Mouse (Mus musculus): ENCODE measurements around the gene Pnrc1. TPM values are rescaled to one million over a fixed set of nuclear protein-coding genes. Genes with fewer than 3 reads are reported as not detected.
A peak's percentile ranks its signal among the peaks of the same experiment; 100 is the strongest.
"Not testable (repeated sequence)": the region's sequence is repeated elsewhere in the genome, so short reads cannot be mapped to it uniquely, and the experiment has no call there.

The Pnrc1 gene
- polyA plus RNA-seq, 1 experiment from 2014 or later, result 85.5 TPM

- Histone ChIP-seq H3K27ac (ENCODE audit: low read depth, low read length) (no peak overlapping the region), H3K9ac (ENCODE audit: low read depth, low read length) (no peak overlapping the region), H3K4me1 (ENCODE audit: control insufficient read depth, insufficient read depth, low read length) (peaks cover 3% of the 10 kb centered on the region; the same call in 1 of the 2 replicates), H3K9me3 (replicated peaks; ENCODE audit: control insufficient read depth, low read length) (no peaks in the 10 kb centered on the region; the same call in 1 of the 2 replicates), H3K27me3 (ENCODE audit: control insufficient read depth, insufficient read depth, low read length) (no peaks in the 10 kb centered on the region), H3K4me2 (no peak overlapping the region), H3K4me3 (ENCODE audit: low read depth, low read length) (no peak overlapping the region), H3K36me3 (ENCODE audit: control insufficient read depth, insufficient read depth, low read length) (no peaks in the 10 kb centered on the region)
- ATAC-seq (replicated peaks; ENCODE audit: insufficient number of reproducible peaks, low FRiP score, low TSS enrichment), result no peak
- 66% methylated on average over 4 of the region's 4 CpGs for WGBS (ENCODE audit: insufficient replicate concordance)
Observed at GRCm38 (mm10) chr4:33307146-33307545, 17.2 kb upstream of the Pnrc1 start.

- no peak overlapping the region for H3K4me3 ChIP-seq (ENCODE audit: low read depth, low read length)
- no peaks in the 10 kb centered on the region; the same call in 1 of the 2 replicates for H3K9me3 ChIP-seq (replicated peaks; ENCODE audit: control insufficient read depth, low read length)
- no peaks in the 10 kb centered on the region for H3K36me3 ChIP-seq (ENCODE audit: control insufficient read depth, insufficient read depth, low read length)
- H3K4me2 ChIP-seq, result no peak overlapping the region
- H3K4me1 ChIP-seq (ENCODE audit: control insufficient read depth, insufficient read depth, low read length), result no peaks in the 10 kb centered on the region
- WGBS (ENCODE audit: insufficient replicate concordance), result 92% methylated on average over 1 of the region's 1 CpGs
- no peak overlapping the region for H3K9ac ChIP-seq (ENCODE audit: low read depth, low read length)
- H3K27ac ChIP-seq (ENCODE audit: low read depth, low read length), result no peak overlapping the region
- ATAC-seq (replicated peaks; ENCODE audit: insufficient number of reproducible peaks, low FRiP score, low TSS enrichment), result no peak
- H3K27me3 ChIP-seq (ENCODE audit: control insufficient read depth, insufficient read depth, low read length), result no peaks in the 10 kb centered on the region
Observed at GRCm38 (mm10) chr4:33303057-33303456, 13.1 kb upstream of the Pnrc1 start.

- 85% methylated on average over 6 of the region's 6 CpGs for WGBS (ENCODE audit: insufficient replicate concordance)
Observed at GRCm38 (mm10) chr4:33300891-33301665, 11.1 kb upstream of the Pnrc1 start.

GRCm38 (mm10) chr4:33292409-33293370, 2.7 kb upstream of the Pnrc1 start:
- H3K36me3 ChIP-seq (ENCODE audit: control insufficient read depth, insufficient read depth, low read length), result no peaks in the 10 kb centered on the region
- peak overlapping the region; percentile 29; the same call in 1 of the 2 replicates for H3K4me2 ChIP-seq
- no peak overlapping the region for H3K27ac ChIP-seq (ENCODE audit: low read depth, low read length)
- no peaks in the 10 kb centered on the region for H3K27me3 ChIP-seq (ENCODE audit: control insufficient read depth, insufficient read depth, low read length)
- no peak for ATAC-seq (replicated peaks; ENCODE audit: insufficient number of reproducible peaks, low FRiP score, low TSS enrichment)
- H3K9ac ChIP-seq (ENCODE audit: low read depth, low read length), result no peak overlapping the region
- H3K4me3 ChIP-seq (ENCODE audit: low read depth, low read length), result no peak overlapping the region
- no peaks in the 10 kb centered on the region for H3K9me3 ChIP-seq (replicated peaks; ENCODE audit: control insufficient read depth, low read length)
- peaks cover 3% of the 10 kb centered on the region; the same call in 1 of the 2 replicates for H3K4me1 ChIP-seq (ENCODE audit: control insufficient read depth, insufficient read depth, low read length)
- WGBS (ENCODE audit: insufficient replicate concordance), result 22% methylated on average over 16 of the region's 16 CpGs

More at GRCm38 (mm10) chr4:33300891-33301665, 11.1 kb upstream of the Pnrc1 start:
- H3K4me2 ChIP-seq; H3K27ac ChIP-seq (ENCODE audit: low read depth, low read length); H3K4me1 ChIP-seq (ENCODE audit: control insufficient read depth, insufficient read depth, low read length); H3K9me3 ChIP-seq (replicated peaks; ENCODE audit: control insufficient read depth, low read length); H3K27me3 ChIP-seq (ENCODE audit: control insufficient read depth, insufficient read depth, low read length); H3K9ac ChIP-seq (ENCODE audit: low read depth, low read length); ATAC-seq (replicated peaks; ENCODE audit: insufficient number of reproducible peaks, low FRiP score, low TSS enrichment); H3K4me3 ChIP-seq (ENCODE audit: low read depth, low read length); H3K36me3 ChIP-seq (ENCODE audit: control insufficient read depth, insufficient read depth, low read length): not testable (repeated sequence)

GRCm38 (mm10) chr4:33290878-33291277, 915 bp upstream of the Pnrc1 start:
- Histone ChIP-seq H3K4me3 (ENCODE audit: low read depth, low read length) (no peak overlapping the region), H3K4me2 (no peak overlapping the region), H3K27ac (ENCODE audit: low read depth, low read length) (no peak overlapping the region), H3K36me3 (ENCODE audit: control insufficient read depth, insufficient read depth, low read length) (no peaks in the 10 kb centered on the region), H3K9ac (ENCODE audit: low read depth, low read length) (no peak overlapping the region), H3K9me3 (replicated peaks; ENCODE audit: control insufficient read depth, low read length) (no peaks in the 10 kb centered on the region), H3K4me1 (ENCODE audit: control insufficient read depth, insufficient read depth, low read length) (peaks cover 3% of the 10 kb centered on the region; the same call in 1 of the 2 replicates), H3K27me3 (ENCODE audit: control insufficient read depth, insufficient read depth, low read length) (no peaks in the 10 kb centered on the region)
- no peak for ATAC-seq (replicated peaks; ENCODE audit: insufficient number of reproducible peaks, low FRiP score, low TSS enrichment)
- 58% methylated on average over 4 of the region's 4 CpGs for WGBS (ENCODE audit: insufficient replicate concordance)

- Histone ChIP-seq H3K36me3 (ENCODE audit: control insufficient read depth, insufficient read depth, low read length) (no peaks in the 10 kb centered on the region), H3K27me3 (ENCODE audit: control insufficient read depth, insufficient read depth, low read length) (no peaks in the 10 kb centered on the region), H3K4me1 (ENCODE audit: control insufficient read depth, insufficient read depth, low read length) (peaks cover 3% of the 10 kb centered on the region; the same call in 1 of the 2 replicates), H3K4me3 (ENCODE audit: low read depth, low read length) (no peak overlapping the region), H3K4me2 (peak overlapping the region; percentile 27; the same call in 1 of the 2 replicates), H3K9ac (ENCODE audit: low read depth, low read length) (no peak overlapping the region), H3K27ac (ENCODE audit: low read depth, low read length) (no peak overlapping the region), H3K9me3 (replicated peaks; ENCODE audit: control insufficient read depth, low read length) (no peaks in the 10 kb centered on the region)
- 74% methylated on average over 12 of the region's 12 CpGs for WGBS (ENCODE audit: insufficient replicate concordance)
- ATAC-seq (replicated peaks; ENCODE audit: insufficient number of reproducible peaks, low FRiP score, low TSS enrichment), result no peak
Observed at GRCm38 (mm10) chr4:33289106-33289650, 785 bp downstream of the Pnrc1 start.

- Histone ChIP-seq H3K27ac (ENCODE audit: low read depth, low read length) (no peak overlapping the region), H3K4me3 (ENCODE audit: low read depth, low read length) (no peak overlapping the region), H3K4me2 (no peak overlapping the region), H3K27me3 (ENCODE audit: control insufficient read depth, insufficient read depth, low read length) (no peaks in the 10 kb centered on the region), H3K36me3 (ENCODE audit: control insufficient read depth, insufficient read depth, low read length) (no peaks in the 10 kb centered on the region), H3K4me1 (ENCODE audit: control insufficient read depth, insufficient read depth, low read length) (no peaks in the 10 kb centered on the region), H3K9ac (ENCODE audit: low read depth, low read length) (no peak overlapping the region), H3K9me3 (replicated peaks; ENCODE audit: control insufficient read depth, low read length) (no peaks in the 10 kb centered on the region)
- 85% methylated on average over 8 of the region's 8 CpGs for WGBS (ENCODE audit: insufficient replicate concordance)
- no peak for ATAC-seq (replicated peaks; ENCODE audit: insufficient number of reproducible peaks, low FRiP score, low TSS enrichment)
Observed at GRCm38 (mm10) chr4:33285448-33285847, 4.5 kb downstream of the Pnrc1 start.

GRCm38 (mm10) chr4:33284083-33284880, 5.7 kb downstream of the Pnrc1 start:
- no peak overlapping the region for H3K9ac ChIP-seq (ENCODE audit: low read depth, low read length)
- no peak overlapping the region for H3K27ac ChIP-seq (ENCODE audit: low read depth, low read length)
- no peaks in the 10 kb centered on the region for H3K9me3 ChIP-seq (replicated peaks; ENCODE audit: control insufficient read depth, low read length)
- H3K4me3 ChIP-seq (ENCODE audit: low read depth, low read length), result no peak overlapping the region
- H3K36me3 ChIP-seq (ENCODE audit: control insufficient read depth, insufficient read depth, low read length), result no peaks in the 10 kb centered on the region
- no peaks in the 10 kb centered on the region for H3K27me3 ChIP-seq (ENCODE audit: control insufficient read depth, insufficient read depth, low read length)
- ATAC-seq (replicated peaks; ENCODE audit: insufficient number of reproducible peaks, low FRiP score, low TSS enrichment), result no peak
- WGBS (ENCODE audit: insufficient replicate concordance), result 61% methylated on average over 5 of the region's 5 CpGs
- H3K4me2 ChIP-seq, result no peak overlapping the region
- H3K4me1 ChIP-seq (ENCODE audit: control insufficient read depth, insufficient read depth, low read length), result no peaks in the 10 kb centered on the region
